Mouse (Mus musculus) layer of hippocampus, postnatal 25 days (tissue): Measurements from ENCODE around the gene Lrtm1. TPM values are rescaled to one million over a fixed set of nuclear protein-coding genes. Genes with fewer than 3 reads are reported as not detected.

Experiments
- DNase-seq, 2 experiments: peaks; one replicate each; pipeline ENCODE4 v3.0.0; 2022; ENCODE audit warnings: mixed read lengths in 2 of 2, low spot score in 1 of 2; ENCODE audit errors: extremely low spot score in 1 of 2
- total RNA-seq, 2 experiments: library from RNA; stranded (reverse); gene quantifications; 2 replicates each; pipeline ENCODE4 v1.2.3; 2021

Lrtm1 gene
- total RNA-seq, 2 experiments from 2014 or later, result not detected

DNA sequence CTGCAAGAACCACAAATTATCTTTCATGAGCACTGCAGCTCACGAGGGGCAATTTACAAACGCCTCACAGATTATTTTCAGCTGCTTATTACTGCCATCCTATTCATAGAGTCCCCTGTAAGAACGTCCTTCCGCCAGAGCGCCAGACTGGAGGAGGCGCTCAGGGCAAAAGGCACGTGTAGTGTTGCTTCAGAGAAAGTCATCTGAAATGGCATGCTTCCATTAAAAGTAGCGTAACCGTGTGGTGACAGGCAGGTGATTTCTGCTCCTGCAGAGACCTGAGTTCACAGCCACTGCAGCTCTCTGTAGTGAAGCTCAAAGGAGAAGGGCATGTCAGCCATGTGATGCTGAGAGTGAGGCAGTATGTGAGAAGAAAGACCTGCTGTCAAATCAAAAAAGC lies 12.5 kb downstream of the Lrtm1 start:
- DNase-seq, result no peak

DNA sequence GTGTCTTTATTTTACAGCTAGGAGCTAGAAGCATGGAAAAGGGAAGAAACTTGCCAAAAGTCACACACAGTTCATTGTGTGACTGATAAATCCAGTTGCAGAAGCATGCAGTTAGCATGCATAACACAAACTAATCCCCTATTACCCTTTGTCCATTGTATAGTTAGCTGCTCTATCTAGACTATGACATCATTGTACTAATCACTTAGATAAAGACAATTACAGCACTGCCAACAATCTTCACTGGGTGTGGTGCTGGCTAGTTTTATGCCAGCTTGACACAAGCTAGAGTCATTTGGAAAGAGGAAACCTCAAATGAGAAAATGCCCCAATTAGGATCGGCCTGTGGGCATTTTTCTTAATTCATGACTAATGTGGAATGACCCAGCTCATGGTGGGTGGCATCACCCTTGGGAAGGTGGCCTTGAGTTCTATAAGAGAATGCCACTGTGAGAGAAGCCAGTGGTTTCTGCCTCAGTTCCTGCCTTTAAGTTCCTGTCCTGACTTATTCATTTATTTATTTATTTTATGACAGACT lies 13.9 kb downstream of the Lrtm1 start:
- no peak for DNase-seq

DNA sequence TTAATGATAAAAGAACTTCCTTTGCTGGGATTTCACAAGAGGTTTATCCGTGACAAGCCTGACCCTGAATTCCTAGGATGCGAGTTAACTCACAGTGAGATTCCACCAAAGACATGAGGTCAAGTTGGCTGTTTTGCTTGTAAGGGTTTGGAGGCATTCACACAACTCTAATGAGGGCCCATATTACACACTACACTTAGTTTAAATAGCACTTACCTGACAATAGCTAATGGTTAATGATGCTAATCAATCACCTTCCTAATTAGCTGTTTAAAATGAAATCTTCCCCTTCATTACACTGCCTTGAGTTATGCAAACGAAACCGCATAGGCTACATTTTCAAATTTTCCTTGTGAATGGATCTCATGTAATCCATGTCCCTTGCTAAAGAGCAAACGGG lies 20.2 kb downstream of the Lrtm1 start:
- no peak for DNase-seq

DNA sequence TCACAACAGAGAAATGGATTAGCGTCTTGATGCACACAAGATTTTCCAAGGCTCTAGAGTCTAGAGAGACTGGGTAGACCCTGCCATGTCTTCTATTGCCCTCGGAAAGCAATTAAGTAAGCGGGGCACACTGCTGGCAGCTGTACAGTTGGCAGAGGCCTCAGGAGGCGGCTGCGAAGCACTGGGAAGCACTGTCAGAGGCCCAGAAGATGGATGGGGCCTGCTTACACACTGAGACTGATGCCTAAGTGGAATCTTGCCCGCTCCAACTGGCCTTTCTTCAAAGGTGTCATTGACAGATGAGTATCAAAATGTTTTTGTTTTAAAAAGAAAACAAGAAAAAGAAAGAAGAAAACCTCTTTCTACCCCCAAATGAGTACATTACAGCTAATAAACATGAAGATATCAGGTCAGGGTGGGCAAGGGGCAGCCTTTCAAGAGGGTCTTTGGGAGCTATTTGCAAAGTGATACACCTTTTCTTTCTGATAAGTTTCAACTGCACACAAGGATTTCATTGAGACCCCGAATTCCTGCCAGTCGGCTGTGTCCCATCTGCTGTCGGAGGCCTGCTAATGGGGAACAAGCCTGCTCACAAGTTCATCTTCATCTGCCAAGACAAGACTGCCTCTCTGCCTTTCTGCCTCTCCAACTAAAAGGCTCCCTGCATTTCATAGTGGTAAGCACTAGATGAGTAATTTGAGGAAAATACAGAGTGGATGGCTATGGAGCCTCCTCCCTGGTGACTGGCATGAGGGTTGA lies 22.8 kb downstream of the Lrtm1 start:
- peak in 1 of 2 experiments; percentile 21 for DNase-seq

DNA sequence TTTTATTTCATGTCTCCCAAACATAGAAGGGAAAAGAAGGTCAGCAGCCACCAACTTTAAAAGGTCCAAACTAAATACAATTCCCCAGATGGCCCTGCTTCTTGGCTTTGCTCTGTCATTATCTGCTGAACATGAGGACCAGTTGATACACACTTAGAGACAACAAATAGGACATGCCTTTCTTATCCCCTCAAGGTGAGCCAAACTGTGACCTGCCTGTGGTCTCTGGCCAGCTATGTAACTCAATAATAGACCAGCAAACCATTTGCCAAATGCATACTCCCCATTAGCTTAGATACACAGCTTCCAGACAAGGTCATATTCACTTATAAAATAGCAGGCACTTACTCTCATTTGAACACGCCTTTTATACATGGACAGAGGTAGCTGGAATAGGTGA lies 23.5 kb downstream of the Lrtm1 start:
- DNase-seq, result no peak

- no peak for DNase-seq
Measured at GRCm38 (mm10) chr14:29042355-29042754, 24.3 kb downstream of the Lrtm1 start.

DNA sequence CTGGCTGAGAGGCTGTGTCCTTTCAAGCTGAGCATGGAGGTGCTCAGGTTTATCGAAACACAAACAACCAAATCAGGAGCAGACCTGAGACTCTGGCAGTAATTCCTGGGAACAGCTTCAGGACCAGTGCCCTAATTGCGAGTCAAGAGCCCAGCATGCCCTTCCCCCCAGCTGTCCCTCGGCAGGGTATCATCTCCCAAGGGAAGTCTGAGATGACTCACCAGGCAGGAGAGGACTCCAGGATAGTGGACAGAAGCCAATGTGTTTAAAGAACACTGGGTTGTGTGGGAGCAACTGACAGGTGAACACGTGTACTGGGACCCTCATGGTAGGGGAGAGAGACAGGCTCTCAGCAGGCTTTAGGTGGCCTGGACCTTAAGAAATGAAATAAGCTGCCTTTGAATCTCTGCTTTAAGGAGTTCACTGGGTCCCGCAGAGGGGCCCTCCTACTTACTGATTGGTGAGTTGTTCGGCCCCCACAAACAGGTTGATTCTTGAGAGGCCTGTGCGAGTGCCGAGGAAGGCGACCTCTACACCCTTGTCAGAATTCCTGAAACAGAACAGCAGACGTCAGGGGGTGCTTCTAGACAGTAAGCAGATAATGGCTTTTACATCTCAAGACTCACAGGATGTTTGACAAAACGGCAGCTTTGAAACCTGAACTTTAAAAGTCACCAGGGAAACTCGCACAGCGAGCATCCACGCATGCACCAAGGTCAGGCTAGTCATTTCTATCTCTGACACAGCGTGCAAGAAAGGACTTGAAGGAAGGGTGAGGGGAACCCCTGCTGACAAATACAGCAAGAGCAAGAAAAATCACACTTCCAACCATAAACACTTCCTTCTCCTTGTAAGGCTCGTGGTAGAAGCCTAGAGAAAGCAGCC lies 34.2 kb downstream of the Lrtm1 start:
- no peak for DNase-seq

GRCm38 (mm10) chr14:29060679-29061078 lies 42.7 kb downstream of the Lrtm1 start:
- DNase-seq, result no peak

DNA sequence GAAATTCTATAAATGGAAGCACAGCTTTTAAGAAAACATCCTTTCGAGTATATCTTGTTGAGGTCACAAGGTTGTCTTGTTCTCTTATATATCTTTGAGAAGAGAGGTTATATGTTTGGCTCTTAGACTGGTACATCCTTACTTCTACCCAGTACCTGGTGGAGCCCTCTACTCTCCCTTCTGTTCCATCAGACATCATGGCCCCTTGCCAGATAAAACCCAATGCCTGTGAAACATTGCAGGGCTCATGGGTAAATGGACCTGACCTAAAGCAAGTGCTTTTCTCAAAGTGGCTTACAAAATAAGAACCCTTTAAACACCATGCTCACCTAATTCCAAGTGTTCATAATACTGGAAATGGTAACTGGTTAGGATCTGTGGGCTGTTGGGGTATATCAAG lies 43.5 kb downstream of the Lrtm1 start:
- DNase-seq, result no peak

DNA sequence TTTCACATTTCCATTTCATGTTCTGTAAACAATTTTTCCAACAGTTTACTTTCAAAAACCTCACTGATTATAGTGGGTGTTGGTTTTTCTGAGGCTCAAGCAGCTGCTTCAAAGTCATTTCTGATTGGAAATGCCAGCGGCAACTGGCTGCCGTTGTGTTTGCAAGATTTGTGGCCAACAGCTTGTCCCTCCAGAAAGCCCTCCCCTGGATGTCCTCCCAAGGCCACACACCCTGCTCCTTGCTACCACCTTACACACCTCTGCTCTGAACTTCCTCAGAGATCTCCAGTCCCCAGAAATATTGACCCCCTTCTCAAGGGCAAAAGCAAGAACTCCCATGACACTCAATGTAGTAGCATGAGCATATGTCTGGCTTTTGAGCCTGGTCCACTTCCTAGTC lies 44.7 kb downstream of the Lrtm1 start:
- DNase-seq, result no peak

DNA sequence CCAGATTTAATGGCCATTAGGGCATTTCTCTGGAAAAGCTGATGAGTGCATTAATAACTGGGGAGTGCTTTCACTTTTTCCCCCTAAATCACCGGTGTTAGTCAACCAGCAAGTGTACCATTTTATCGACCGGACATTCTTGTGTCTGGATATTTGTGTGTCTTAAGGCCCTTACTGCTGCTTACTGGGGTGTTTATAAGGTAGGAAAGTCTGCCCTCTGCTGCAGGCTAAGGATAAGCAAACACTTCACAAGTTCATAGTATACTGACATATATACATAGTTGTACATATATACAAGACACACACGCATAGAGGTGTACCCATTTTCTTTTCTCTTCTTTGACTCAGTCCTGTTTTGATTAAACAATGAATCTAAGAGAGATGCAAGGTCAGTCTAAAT lies 55.7 kb downstream of the Lrtm1 start:
- DNase-seq, result no peak

GRCm38 (mm10) chr14:29077418-29077817 lies 59.4 kb downstream of the Lrtm1 start:
- DNase-seq, result no peak

- no peak for DNase-seq
Measured at GRCm38 (mm10) chr14:29080228-29080627, 62.2 kb downstream of the Lrtm1 start.

DNA sequence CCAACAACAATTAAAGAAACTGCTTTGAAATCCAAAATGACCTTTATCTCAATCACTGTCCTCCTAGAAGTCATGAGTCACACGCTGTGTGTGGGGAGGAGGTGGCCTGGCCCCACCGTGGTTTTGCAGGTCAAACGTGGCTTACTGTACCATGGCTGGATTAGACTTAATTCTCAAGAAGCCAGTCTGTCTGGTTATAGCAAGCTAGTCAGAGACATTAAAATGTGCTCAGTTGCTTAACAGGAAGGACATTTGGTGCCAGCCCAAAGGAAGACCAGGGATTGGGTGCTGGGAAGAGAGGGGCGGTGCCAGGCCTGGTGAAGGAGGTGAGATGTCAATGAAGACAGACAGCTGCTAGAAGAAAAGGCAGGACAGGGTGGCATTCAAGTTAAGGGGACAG lies 62.6 kb downstream of the Lrtm1 start:
- no peak for DNase-seq

DNA sequence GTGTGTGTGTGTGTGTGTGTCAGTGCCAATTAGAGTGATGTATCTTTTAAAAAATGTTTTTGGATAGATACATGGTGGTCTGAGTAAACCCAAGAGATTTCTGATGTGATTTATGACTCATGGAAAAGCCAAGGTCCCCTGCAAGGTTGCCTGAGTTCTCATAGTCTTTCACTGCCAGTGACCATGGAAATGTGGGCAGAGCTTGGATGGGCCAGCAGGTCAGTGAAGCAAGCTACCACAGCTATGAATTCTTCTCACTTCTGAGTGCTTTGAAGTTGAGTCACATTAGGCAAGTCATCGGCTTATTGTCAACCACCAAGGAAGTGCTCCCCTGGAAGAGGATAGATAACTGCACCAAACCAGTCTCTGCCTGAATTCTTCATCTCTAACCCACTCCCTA lies 64.2 kb downstream of the Lrtm1 start:
- DNase-seq, result no peak
